Mouse (Mus musculus) frontal cortex, postnatal 25 days (tissue): ENCODE results near the gene Bdh2.

ENCODE experiments used
- DNase-seq, 2 experiments: peaks; one replicate each; pipeline ENCODE4 v3.0.0; 2022; ENCODE audit warnings: low spot score in 2 of 2

Bdh2 gene

GRCm38 (mm10) chr3:135298560-135298959 lies 17.5 kb downstream of the Bdh2 start:
- no peak for DNase-seq

DNA sequence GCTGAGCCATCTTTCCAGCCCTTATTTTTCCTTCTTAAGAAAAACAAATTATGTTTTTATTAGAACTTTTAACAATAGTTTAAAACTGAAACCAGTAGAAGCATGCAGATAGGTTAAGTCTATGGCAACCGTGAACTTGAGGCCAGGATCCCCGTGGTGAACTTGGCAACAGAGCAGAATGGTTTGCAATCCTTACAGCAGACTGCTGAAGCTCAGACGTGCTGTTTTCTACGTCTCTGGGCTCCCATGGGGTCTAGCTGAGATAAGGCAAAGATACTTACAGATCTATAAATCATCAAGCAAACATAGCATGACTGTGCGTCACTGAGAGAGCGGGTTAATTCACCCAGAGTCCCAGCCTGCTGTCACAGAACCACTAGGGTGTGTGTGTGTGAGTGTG lies 19.1 kb downstream of the Bdh2 start:
- DNase-seq, result no peak

- DNase-seq, result no peak
Measured at GRCm38 (mm10) chr3:135304060-135304459, 23.0 kb downstream of the Bdh2 start.

DNA sequence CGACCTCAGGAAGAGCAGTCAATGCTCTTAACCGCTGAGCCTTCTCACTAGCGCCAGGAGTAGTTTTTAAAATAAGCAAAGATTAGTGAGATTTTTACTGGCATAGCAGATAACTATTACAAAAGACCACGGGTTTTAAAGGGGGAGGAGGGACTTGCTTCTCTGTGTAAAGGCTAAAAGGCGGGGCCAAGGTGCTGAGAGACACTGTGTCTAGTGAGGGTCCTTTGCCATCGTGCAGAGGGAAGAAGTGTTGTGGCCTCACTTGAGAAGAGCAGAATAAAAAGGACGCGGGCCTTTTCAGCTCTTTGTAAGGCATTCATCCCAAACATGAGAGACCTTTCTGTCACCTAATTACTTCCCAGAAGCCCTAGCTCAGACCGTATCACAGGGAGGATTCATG lies 23.5 kb downstream of the Bdh2 start:
- no peak for DNase-seq

DNA sequence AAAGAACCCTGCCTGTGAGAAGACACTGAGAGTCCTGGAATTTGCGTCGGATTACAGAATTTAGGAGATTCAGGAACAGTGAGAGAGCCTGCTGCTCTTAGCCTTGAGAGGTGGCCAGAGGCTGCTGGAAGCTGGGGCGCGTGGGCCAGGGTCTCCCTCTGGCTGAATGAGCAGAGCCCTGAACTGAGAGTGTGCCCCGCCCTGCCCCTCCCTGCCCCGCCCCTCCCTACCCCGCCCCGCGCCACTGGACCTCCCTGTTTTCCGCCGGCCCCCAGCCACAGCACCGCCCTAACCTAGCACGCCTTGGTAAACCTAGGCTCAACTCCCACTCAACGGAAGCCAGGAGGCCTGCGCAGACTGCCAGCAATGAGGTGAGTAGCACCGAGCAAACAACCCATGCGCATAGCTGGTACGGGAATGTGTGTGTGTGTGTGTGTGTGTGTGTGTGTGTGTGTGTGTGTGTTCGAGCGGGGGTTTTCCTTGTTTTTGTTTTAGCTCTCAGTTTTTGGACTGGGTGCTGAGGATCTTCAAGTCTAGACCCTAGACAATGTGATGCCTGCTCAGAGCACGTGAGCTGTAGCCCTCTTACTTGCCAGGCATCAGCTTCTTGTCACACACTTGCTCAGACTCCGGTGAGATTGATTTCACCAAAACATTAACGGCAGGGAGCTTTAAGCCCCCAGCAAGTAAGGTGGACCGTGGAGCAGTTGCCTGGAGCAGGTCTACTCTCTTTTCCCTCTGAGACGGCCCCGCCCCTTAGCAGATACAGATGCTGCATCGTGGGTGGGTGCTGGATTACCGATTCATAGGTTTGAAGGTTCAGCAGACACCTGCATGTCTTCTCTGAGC lies 26.6 kb downstream of the Bdh2 start, which contains the start of gene Slc9b2:
TSS of gene Slc9b2 (plus strand) at position 290 of the 849 bp plus-strand sequence.
- no peak for DNase-seq

DNA sequence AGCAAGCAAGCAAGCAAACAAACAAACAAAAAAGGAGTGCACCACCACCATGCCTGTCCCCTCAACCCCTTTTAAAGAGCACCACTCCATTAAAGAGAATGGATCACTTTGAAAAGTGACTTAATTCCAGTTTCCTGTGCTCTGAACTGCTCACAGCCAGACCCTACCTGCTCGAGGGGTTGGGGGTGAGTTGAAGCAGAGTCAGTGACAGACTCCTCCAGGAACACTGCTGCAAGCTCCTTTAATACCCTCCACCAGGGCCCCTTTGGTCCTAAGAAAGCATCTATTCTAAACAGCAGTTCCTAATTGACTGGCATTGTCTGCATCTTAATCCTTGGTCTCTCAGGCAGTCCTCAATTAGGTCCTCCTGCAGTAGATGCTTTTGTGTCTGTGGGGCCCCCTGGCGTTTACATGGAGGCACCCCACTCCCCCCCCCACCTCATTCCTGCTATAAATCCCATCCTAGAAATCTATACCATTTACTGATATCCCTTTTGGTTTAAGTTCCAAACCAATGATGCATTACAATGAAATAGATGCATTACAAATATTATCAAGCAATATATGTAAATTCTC lies 32.0 kb downstream of the Bdh2 start:
- DNase-seq, result no peak

DNA sequence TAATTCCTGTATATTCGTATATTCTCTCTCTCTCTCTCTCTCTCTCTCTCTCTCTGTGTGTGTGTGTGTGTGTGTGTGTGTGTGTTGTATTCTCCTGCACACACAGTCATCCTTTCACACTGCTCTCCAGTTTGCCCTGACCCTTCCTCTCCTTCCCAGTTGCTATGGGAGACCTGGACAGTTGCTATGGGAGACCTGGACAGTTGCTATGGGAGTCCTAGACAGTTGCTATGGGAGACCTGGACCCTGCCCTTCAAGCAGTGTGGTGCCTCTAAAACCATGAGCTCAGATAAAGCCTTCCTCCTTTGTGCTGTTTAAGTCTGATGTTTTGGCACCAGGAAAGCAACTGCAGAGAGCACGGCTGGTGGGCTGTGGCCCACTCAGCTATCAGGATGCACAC lies 32.7 kb downstream of the Bdh2 start:
- no peak for DNase-seq

DNA sequence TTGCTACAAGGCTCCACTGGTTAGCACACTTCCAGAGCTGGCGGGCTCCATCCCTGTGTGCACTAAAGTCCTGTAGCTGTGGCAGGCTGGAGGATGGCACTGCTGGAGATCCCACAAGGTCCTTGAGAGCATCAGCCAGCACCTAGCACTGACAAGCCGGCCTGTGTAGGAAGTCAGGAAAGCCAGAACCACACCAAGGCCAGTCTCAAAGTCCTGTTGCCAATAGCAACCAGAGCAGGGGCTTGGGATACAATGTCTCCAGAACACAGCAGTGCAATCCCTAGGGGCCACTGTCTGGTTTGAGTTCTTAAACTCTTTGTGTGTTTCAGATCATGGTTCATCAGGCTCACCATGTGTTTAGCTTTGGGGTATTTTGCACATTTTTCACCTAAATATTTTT lies 33.8 kb downstream of the Bdh2 start:
- no peak for DNase-seq

DNA sequence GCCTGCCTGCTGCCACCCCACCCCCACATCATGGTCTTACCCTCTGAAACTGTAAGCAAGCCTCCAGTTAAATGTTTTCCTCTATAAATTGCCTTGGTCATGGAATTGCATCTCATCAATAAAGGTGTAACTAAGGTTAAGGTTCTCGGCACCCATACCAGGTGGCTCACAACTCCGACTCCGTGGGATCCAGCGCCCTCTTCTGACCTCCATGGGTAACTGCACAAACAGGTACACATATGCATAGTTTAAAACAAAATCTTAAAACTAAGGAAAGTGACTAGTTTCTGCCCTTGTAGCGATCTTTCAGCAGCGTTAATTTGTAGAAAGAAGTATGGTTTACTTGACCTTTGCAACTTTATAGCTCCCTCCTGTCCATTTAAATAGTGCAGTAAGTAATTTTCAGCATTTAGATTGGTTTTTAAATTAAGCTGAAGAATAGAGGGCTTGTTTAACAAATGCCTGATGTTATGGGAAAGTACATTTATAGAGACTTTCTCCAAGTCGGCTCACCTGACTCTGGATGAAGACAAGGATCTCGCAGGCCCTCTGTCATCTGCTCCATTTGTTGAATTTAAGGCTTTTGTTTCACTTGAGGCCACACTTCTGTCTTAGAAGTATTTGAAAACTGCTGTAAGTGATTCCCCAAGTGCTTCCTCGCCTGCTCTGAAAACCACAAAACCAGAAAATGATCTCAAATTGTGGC lies 34.9 kb downstream of the Bdh2 start:
- DNase-seq, result no peak

GRCm38 (mm10) chr3:135318331-135318730 lies 37.3 kb downstream of the Bdh2 start:
- DNase-seq, result no peak

DNA sequence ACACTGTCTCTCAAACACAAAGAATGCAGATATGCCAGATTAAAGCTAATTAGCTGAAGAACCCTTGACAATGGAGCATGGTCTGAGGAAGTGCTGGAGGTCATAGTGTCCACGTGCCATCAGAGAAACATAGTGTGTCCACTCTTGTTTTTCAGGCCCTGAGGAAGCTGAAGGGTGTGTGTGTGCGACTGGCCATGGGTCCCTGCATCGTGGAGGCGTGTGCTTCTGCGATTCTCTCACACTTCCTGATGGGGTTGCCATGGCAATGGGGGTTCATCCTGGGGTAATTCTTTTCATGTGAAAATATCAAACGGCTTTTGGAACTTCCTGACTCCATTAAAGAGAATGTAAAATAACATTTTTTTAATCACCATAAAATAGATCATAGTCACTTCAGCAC lies 43.3 kb downstream of the Bdh2 start:
- DNase-seq, result no peak

- no peak for DNase-seq
Measured at GRCm38 (mm10) chr3:135327176-135327575, 46.2 kb downstream of the Bdh2 start.

DNA sequence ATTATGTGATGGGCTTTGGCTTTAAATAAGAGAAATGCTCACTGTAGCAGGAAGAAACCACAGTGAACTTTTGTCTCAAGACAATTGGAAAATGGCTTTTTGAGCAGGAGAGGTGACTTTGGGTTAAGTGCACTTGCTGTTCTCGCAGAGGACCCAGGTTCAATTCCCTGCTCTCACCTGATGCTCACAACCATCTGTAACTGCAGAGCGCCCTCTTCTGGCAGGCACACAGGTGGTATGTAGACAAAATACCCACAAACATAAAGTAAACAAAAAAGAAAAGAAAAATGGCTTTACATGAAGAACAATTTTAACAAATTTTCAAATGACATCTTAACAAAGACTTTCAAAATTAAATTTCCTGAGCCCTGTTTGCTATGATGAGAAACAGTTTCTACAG lies 46.6 kb downstream of the Bdh2 start:
- DNase-seq, result no peak

DNA sequence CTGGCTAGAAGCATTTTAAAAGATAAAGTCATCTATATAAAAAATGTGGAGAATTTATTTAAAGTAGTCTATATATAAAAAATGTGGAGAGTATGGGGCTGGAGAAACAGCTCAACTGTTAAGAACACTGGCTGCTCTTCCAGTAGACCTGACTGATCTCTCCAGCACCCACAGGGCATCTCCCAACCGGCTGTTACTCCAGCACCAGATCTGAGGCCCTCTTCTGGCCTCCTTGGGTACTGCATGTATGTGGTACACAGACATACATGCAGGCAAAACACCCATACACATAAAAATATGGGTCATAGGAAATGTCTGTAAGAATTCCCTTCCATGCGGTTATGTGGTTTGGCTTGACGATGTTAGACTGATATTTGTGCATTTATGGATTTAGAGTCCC lies 47.5 kb downstream of the Bdh2 start:
- DNase-seq, result peak in 1 of 2 experiments; percentile 13

DNA sequence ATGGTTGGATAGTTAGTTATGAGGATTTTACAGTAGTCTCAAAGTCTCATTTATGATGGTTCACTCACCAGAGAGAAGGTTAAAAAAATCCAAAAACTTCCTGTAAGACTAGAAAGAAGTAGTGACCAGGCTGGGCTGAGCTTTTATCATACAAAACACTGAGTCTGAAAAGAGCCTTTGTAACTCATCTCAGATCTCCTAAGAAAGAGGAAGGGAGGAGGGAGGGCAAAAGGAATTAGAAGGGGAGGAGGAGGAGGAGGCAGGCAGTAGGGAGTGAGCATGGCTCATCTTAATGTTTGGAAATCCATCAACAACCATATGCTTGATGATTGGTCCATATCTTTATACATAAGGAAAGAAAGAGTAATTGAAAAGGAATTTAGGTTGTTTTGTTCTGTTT lies 51.7 kb downstream of the Bdh2 start:
- DNase-seq, result no peak

- no peak for DNase-seq
Measured at GRCm38 (mm10) chr3:135333763-135334162, 52.7 kb downstream of the Bdh2 start.

- DNase-seq, result no peak
Measured at GRCm38 (mm10) chr3:135347739-135348264, 66.8 kb downstream of the Bdh2 start, which contains the start of gene Slc9b1. Slc9b1 (plus strand) TSS chr3:135348029.

DNA sequence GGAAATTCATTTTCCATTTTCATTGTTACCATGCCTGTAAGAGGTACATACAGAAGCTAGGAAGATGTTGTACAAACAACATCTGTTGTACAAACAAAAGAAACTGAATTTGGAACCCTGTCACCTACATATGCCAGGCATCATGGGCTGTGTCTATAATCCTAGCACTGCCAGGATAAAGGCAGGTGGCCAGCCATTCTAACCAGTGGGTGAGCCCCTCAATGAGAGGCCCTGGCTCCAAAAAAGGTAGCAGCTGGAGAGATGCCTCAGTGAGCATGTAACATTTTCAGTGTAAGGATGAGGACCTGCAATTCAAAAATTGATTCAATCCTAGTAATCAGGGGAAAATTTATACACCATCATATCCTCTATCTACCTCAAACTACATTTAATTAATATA lies 68.0 kb downstream of the Bdh2 start:
- DNase-seq, result no peak

- no peak for DNase-seq
Measured at GRCm38 (mm10) chr3:135351857-135352256, 70.8 kb downstream of the Bdh2 start.
